Mouse (Mus musculus) C2C12 (cell line): ENCODE measurements around the gene Zfp105.

ENCODE experiments used
- CEBPB ChIP-seq: IDR thresholded peaks from one replicate; pipeline ENCODE4 v1.6.1; 2011; ENCODE audit warnings: low read depth, mild to moderate bottlenecking, control low read depth, moderate library complexity
- CTCF ChIP-seq: IDR thresholded peaks from one replicate; pipeline ENCODE4 v1.5.1; 2011; ENCODE audit not compliant: control insufficient read depth, insufficient read depth, insufficient read length
- MAX ChIP-seq: IDR thresholded peaks from one replicate; pipeline ENCODE4 v1.6.1; 2011; ENCODE audit warnings: mild to moderate bottlenecking, control low read depth
- MYOD1 ChIP-seq: IDR thresholded peaks from one replicate; pipeline ENCODE4 v1.6.1; 2011; ENCODE audit warnings: low read depth; ENCODE audit not compliant: control insufficient read depth, insufficient read length
- MYOG ChIP-seq: IDR thresholded peaks from one replicate; pipeline ENCODE4 v1.6.1; 2011; ENCODE audit not compliant: control insufficient read depth, insufficient read length; ENCODE audit errors: extremely low read depth
- USF1 ChIP-seq: IDR thresholded peaks from one replicate; pipeline ENCODE4 v1.6.1; 2011; ENCODE audit warnings: low read depth, mild to moderate bottlenecking, control low read depth, moderate library complexity

DNA sequence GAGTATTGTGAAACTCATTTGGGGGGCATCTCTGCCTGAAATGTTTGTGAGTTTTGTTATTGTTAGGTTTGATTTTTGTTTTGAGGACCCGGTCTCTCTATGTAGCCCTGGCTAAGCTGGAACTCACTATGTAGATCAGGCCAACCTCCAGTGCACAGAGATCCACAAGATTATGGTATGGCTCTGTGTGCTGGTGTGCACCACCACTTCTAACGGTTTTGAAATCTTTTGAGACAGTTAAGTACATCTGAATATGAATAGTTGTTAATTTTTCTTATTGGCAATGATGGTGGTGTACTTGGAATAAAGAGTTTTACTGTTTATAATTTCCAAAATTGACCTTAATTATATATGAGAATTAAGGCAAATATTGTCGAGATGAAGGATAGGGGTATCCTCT lies 436 bp upstream of the Zfp105 start:
- TF ChIP-seq CTCF (no peak), MYOG (no peak), MYOD1 (no peak), MAX (no peak), USF1 (no peak), CEBPB (no peak)
